ENCODE assay signal across 9 mouse cellular contexts in genomic region chr7:82121746-82122145, GRCm38 (mm10). TPM values are rescaled to one million over a fixed set of nuclear protein-coding genes. Genes with fewer than 3 reads are reported as not detected.
DNase-seq lines count a peak whose midpoint lies in the region; ATAC-seq and TF ChIP-seq lines count a peak whose summit lies in the region.
"Had no signal": no experiment of that assay in that cellular context is flagged by ENCODE, and none has a peak within 500 bp of the region (broad histone marks: within the 10 kb centered on the region; RNA-seq: fewer than 3 reads in every experiment).

No protein-coding gene starts in this region.

- no peak overlapping the region for H3K4me3 ChIP-seq in forebrain, embryonic 12.5 days (replicated peaks)
- H3K4me3 ChIP-seq in liver, adult 2 months (ENCODE audit: insufficient read depth, low read depth, low read length), result no peak overlapping the region
- H3K4me3 ChIP-seq: hindbrain, embryonic 15.5 days had no signal

- H3K4me2 ChIP-seq in forebrain, embryonic 12.5 days, result no peak overlapping the region
- H3K4me2 ChIP-seq: hindbrain, embryonic 15.5 days had no signal

- ATAC-seq in forebrain, embryonic 12.5 days (ENCODE audit: low FRiP score), result peak; percentile 9; the same call in 1 of the 2 replicates

- H3K36me3 ChIP-seq in forebrain, embryonic 12.5 days (replicated peaks), result no peaks in the 10 kb centered on the region
- no peaks in the 10 kb centered on the region for H3K36me3 ChIP-seq in liver, adult 2 months (ENCODE audit: control insufficient read depth, insufficient read depth, low read length)
- H3K36me3 ChIP-seq: hindbrain, embryonic 15.5 days had no signal

- no peaks in the 10 kb centered on the region for H3K79me2 ChIP-seq in liver, adult 2 months (ENCODE audit: control insufficient read depth, insufficient read depth, low read length)

- WGBS in forebrain, embryonic 12.5 days, result 13% methylated on average over 1 of the region's 1 CpGs
- WGBS in liver, adult 2 months, result 0% methylated on average over 1 of the region's 1 CpGs

- no peaks in the 10 kb centered on the region for H3K4me1 ChIP-seq in forebrain, embryonic 12.5 days
- no peaks in the 10 kb centered on the region for H3K4me1 ChIP-seq in liver, adult 2 months (ENCODE audit: control insufficient read depth, insufficient read depth, low read length)
- H3K4me1 ChIP-seq: hindbrain, embryonic 15.5 days had no signal

- H3K27me3 ChIP-seq in forebrain, embryonic 12.5 days, result 0 out of 2 replicates have a peak, but pooled peaks cover 2% of the 10 kb centered on the region
- H3K27me3 ChIP-seq in liver, adult 2 months (ENCODE audit: control insufficient read depth, insufficient read depth, low read length), result no peaks in the 10 kb centered on the region
- H3K27me3 ChIP-seq: hindbrain, embryonic 15.5 days had no signal

- peak; percentile 77 for TF ChIP-seq CTCF in liver, adult 2 months (IDR thresholded peaks at IDR 0.05; ENCODE audit: low read depth, low read length)

- H3K9ac ChIP-seq in forebrain, embryonic 12.5 days, result no peak overlapping the region
- H3K9ac ChIP-seq in liver, adult 2 months (ENCODE audit: low read depth, low read length), result no peak overlapping the region
- H3K9ac ChIP-seq: hindbrain, embryonic 15.5 days had no signal

- DNase-seq in urinary bladder, adult 18-20 months (ENCODE audit: low spot score in 2 of 2), result peak; percentile 30 to 45
- no peak for DNase-seq in urinary bladder, postnatal 10 days (ENCODE audit: low spot score)
- DNase-seq in brain, adult 2 months (ENCODE audit: low read depth, low spot score), result peak; percentile 85
- peak; percentile 67 for DNase-seq in kidney, adult 9 months
- peak; percentile 43 for DNase-seq in liver, adult 2 months (ENCODE audit: extremely low read depth, low read depth, low spot score)
- peak; percentile 81 for DNase-seq in retina, embryonic 14.5 days (ENCODE audit: low spot score)
- DNase-seq in urinary bladder, postnatal 14 days (ENCODE audit: low spot score), result peak; percentile 63

- no peaks in the 10 kb centered on the region for H3K9me3 ChIP-seq in forebrain, embryonic 12.5 days
- H3K9me3 ChIP-seq: hindbrain, embryonic 15.5 days had no signal

- TF ChIP-seq POLR2A in liver, adult 2 months (IDR thresholded peaks at IDR 0.05; ENCODE audit: extremely low read depth, insufficient read depth, low read length), result no peak

- no peak overlapping the region for H3K27ac ChIP-seq in forebrain, embryonic 12.5 days
- no peak overlapping the region for H3K27ac ChIP-seq in liver, adult 2 months (replicated peaks; ENCODE audit: insufficient read depth, low read depth, low read length)
- H3K27ac ChIP-seq: hindbrain, embryonic 15.5 days had no signal

RNA-seq across cellular contexts. Expression of gene Sh3gl3, which starts 51.9 kb away (rescaled TPM):
- polyA plus RNA-seq in forebrain, embryonic 12.5 days (2016; fragmentation: Nextera tagmentation; extraction: Ambion mirVana), result 20.7 and 21.1 TPM in 2 replicates
- 0.07 TPM in 1 of 2 replicates, not detected in the other for total RNA-seq in liver, adult 2 months (2014; rRNA removed)
- polyA plus RNA-seq in liver, adult 2 months (2012; rRNA removed), result not detected in 2 replicates

Comparison
In these comparisons a context has a peak if more than half of its experiments do, and no peak if none do; other contexts are left out.
1. RNA of gene Sh3gl3, which starts 51.9 kb away (polyA plus RNA-seq): 20.7 to 21.1 TPM in forebrain, embryonic 12.5 days; not detected in liver, adult 2 months; every median in the first group is over 10 times any median in the second.